Mouse (Mus musculus) gastrocnemius, postnatal 14 days (tissue): Measurements from ENCODE around the gene Hist1h3f. TPM values are rescaled to one million over a fixed set of nuclear protein-coding genes. Genes with fewer than 3 reads are reported as not detected.
"Not testable (repeated sequence)": the region's sequence is repeated elsewhere in the genome, so short reads cannot be mapped to it uniquely, and the experiment has no call there.

Experiments
- DNase-seq: peaks from one replicate; pipeline ENCODE4 v3.0.0; 2021; ENCODE audit warnings: mixed read lengths
- intact Hi-C: fragments of 180-260 bp; cut with DNase I; formaldehyde crosslinking; loops from one replicate; pipeline ENCODE4 v1.15.1; 2025; ENCODE audit warnings: low total_unique reads
- total RNA-seq, 2 experiments: library from RNA; stranded (reverse); gene quantifications; 2 replicates each; pipeline ENCODE4 v1.2.3; 2021

Gene Hist1h3f
- total RNA-seq, 2 experiments from 2014 or later, result 24.2 to 25.2 TPM

- peak; percentile 53 for DNase-seq
- intact Hi-C loops, result loop anchor here (5.0 kb wide), 1 partner anchor 65 kb away; no protein-coding TSS in a partner anchor
These were observed 26.8 kb upstream of the Hist1h3f start for GRCm38 (mm10) chr13:23516822-23517602.

GRCm38 (mm10) chr13:23517603-23518294 is 26.1 kb upstream of the Hist1h3f start:
- peak; percentile 70 for DNase-seq
- intact Hi-C loops, result loop anchor here (2.0 to 5.0 kb wide), 2 partner anchors 65 to 85 kb away; no protein-coding TSS in a partner anchor

- no peak for DNase-seq
- intact Hi-C loops, result loop anchor here (2.0 to 5.0 kb wide), 2 partner anchors 66 to 85 kb away; no protein-coding TSS in a partner anchor
These were observed 25.6 kb upstream of the Hist1h3f start for GRCm38 (mm10) chr13:23518295-23518603.

- intact Hi-C loops, result loop anchor here (2.0 to 5.0 kb wide), 2 partner anchors 67 to 86 kb away; no protein-coding TSS in a partner anchor
These were observed 25.0 kb upstream of the Hist1h3f start for GRCm38 (mm10) chr13:23518885-23519284.

GRCm38 (mm10) chr13:23519416-23519815 is 24.4 kb upstream of the Hist1h3f start:
- intact Hi-C loops, result loop anchor here (2.0 to 5.0 kb wide), 2 partner anchors 67 to 87 kb away; no protein-coding TSS in a partner anchor
- peak; percentile 63 for DNase-seq

More at GRCm38 (mm10) chr13:23518885-23519284, 25.0 kb upstream of the Hist1h3f start:
- DNase-seq, result no peak

GRCm38 (mm10) chr13:23521703-23522102 is 22.1 kb upstream of the Hist1h3f start:
- peak; percentile 58 for DNase-seq
- intact Hi-C loops, result loop anchor here (10.0 kb wide), 1 partner anchor 1497 kb away; no protein-coding TSS in a partner anchor

GRCm38 (mm10) chr13:23523976-23524375 is 19.9 kb upstream of the Hist1h3f start:
- DNase-seq, result no peak
- intact Hi-C loops, result loop anchor here (10.0 kb wide), 1 partner anchor 1499 kb away; no protein-coding TSS in a partner anchor

- intact Hi-C loops, result loop anchor here (10.0 kb wide), 1 partner anchor 1500 kb away; no protein-coding TSS in a partner anchor
- DNase-seq, result peak; percentile 70
These were observed 19.2 kb upstream of the Hist1h3f start for GRCm38 (mm10) chr13:23524654-23525053.

GRCm38 (mm10) chr13:23525901-23526300 is 18.0 kb upstream of the Hist1h3f start:
- intact Hi-C loops, result loop anchor here (10.0 kb wide), 1 partner anchor 1501 kb away; no protein-coding TSS in a partner anchor
- no peak for DNase-seq

- DNase-seq, result peak; percentile 81
- intact Hi-C loops, result loop anchor here (10.0 kb wide), 1 partner anchor 1502 kb away; no protein-coding TSS in a partner anchor
These were observed 17.5 kb upstream of the Hist1h3f start for GRCm38 (mm10) chr13:23526312-23526711.

- DNase-seq, result no peak
- intact Hi-C loops, result loop anchor here (10.0 kb wide), 1 partner anchor 1504 kb away; no protein-coding TSS in a partner anchor
These were observed 14.8 kb upstream of the Hist1h3f start for GRCm38 (mm10) chr13:23529005-23529404.

- DNase-seq, result no peak
- intact Hi-C loops, result loop anchor here (10.0 kb wide), 1 partner anchor 1505 kb away; no protein-coding TSS in a partner anchor
These were observed 14.2 kb upstream of the Hist1h3f start for GRCm38 (mm10) chr13:23529480-23530165.

GRCm38 (mm10) chr13:23530181-23530900 is 13.5 kb upstream of the Hist1h3f start:
- peak; percentile 28 for DNase-seq
- intact Hi-C loops, result no loop called here

- intact Hi-C loops, result no loop called here
- DNase-seq, result peak; percentile 91
These were observed 12.7 kb upstream of the Hist1h3f start, which contains the start of gene Hist1h4h for GRCm38 (mm10) chr13:23530901-23531875. Gene Hist1h4h, plus strand, starts transcription at chr13:23531050.

- intact Hi-C loops, result no loop called here
- DNase-seq, result no peak
These were observed 11.4 kb upstream of the Hist1h3f start for GRCm38 (mm10) chr13:23532262-23533075.

- DNase-seq, result peak; percentile 36
- intact Hi-C loops, result not testable (repeated sequence)
These were observed 10.1 kb upstream of the Hist1h3f start, which contains the start of gene Hist1h2af for GRCm38 (mm10) chr13:23533560-23534367. Gene Hist1h2af, plus strand, starts transcription at chr13:23533906.
